ENCODE assay signal across 10 mouse cellular contexts in the genomic region with DNA sequence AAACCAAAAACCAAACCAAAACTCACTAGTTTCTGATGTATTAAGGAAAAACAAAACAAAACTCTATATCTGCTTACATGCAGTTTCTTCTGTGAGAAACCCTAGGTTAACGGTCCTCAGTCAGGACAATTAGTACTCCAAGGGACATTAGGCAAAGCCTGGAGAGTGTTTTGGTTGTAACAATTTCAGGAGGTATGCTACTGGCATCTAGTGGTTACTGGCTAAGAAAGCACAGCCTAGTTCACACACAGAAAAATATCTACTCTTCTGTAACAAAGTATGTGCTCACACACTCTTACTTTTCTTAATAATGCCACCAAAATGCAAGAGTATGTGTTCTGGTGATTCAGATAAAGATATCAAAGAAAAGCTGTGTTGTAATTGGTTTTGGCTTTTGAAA. TPM values are rescaled to one million over a fixed set of nuclear protein-coding genes. Genes with fewer than 3 reads are reported as not detected.
A peak's percentile ranks its signal among the peaks of the same experiment; 100 is the strongest.
DNase-seq lines count a peak whose midpoint lies in the region; ATAC-seq and TF ChIP-seq lines count a peak whose summit lies in the region.
"Had no signal": no experiment of that assay in that cellular context is flagged by ENCODE, and none has a peak within 500 bp of the region (broad histone marks: within the 10 kb centered on the region; RNA-seq: fewer than 3 reads in every experiment).

No protein-coding gene starts in this region.

- H3K36me3 ChIP-seq in forebrain, embryonic 13.5 days (ENCODE audit: poor library complexity, severe bottlenecking) = peaks cover 25% of the 10 kb centered on the region
- H3K36me3 ChIP-seq in heart, embryonic 11.5 days (ENCODE audit: control insufficient read depth, insufficient read depth, low read length) = no peaks in the 10 kb centered on the region

- H3K27me3 ChIP-seq in forebrain, embryonic 13.5 days = no peaks in the 10 kb centered on the region
- no peaks in the 10 kb centered on the region for H3K27me3 ChIP-seq in heart, embryonic 11.5 days (ENCODE audit: control insufficient read depth, insufficient read depth, low read length)
- H3K27me3 ChIP-seq: embryonic facial prominence, embryonic 15.5 days; limb, embryonic 15.5 days had no signal

- TF ChIP-seq CTCF in gastrocnemius, adult 2 months (IDR thresholded peaks at IDR 0.05) = peak; percentile 55

- no peaks in the 10 kb centered on the region for H3K9me3 ChIP-seq in forebrain, embryonic 13.5 days (replicated peaks)
- no peaks in the 10 kb centered on the region for H3K9me3 ChIP-seq in heart, embryonic 11.5 days (replicated peaks; ENCODE audit: control insufficient read depth, low read length)
- H3K9me3 ChIP-seq: embryonic facial prominence, embryonic 15.5 days; limb, embryonic 15.5 days had no signal

- H3K9ac ChIP-seq in forebrain, embryonic 13.5 days = no peak overlapping the region
- H3K9ac ChIP-seq in heart, embryonic 11.5 days (ENCODE audit: low read depth, low read length) = no peak overlapping the region
- H3K9ac ChIP-seq: embryonic facial prominence, embryonic 15.5 days; limb, embryonic 15.5 days had no signal

- peak overlapping the region; percentile 53 for H3K4me2 ChIP-seq in forebrain, embryonic 13.5 days
- H3K4me2 ChIP-seq in heart, embryonic 11.5 days = no peak overlapping the region

- WGBS in forebrain, embryonic 13.5 days = 11% methylated on average over 1 of the region's 1 CpGs
- WGBS in heart, embryonic 11.5 days (ENCODE audit: insufficient replicate concordance) = 24% methylated on average over 1 of the region's 1 CpGs

- no peak for ATAC-seq in forebrain, embryonic 13.5 days
- ATAC-seq in megakaryocyte-erythroid progenitor cell, adult 5-6 weeks (replicated peaks; ENCODE audit: low FRiP score, low TSS enrichment, poor library complexity, severe bottlenecking) = peak; percentile 62
- ATAC-seq in heart, embryonic 11.5 days (replicated peaks; ENCODE audit: insufficient number of reproducible peaks, low FRiP score, low TSS enrichment) = no peak

- no peak overlapping the region for H3K27ac ChIP-seq in gastrocnemius, adult 2 months
- no peak overlapping the region for H3K27ac ChIP-seq in forebrain, embryonic 13.5 days
- no peak overlapping the region for H3K27ac ChIP-seq in heart, embryonic 11.5 days (ENCODE audit: low read depth, low read length)
- H3K27ac ChIP-seq: embryonic facial prominence, embryonic 15.5 days; limb, embryonic 15.5 days had no signal

- no peak for DNase-seq in gastrocnemius, adult 2 months
- DNase-seq in gastrocnemius, postnatal 4 days (ENCODE audit: low spot score in 2 of 2) = no peak
- peak; percentile 20 for DNase-seq in CD4-positive helper T cell, adult 2 months (ENCODE audit: low read depth, low spot score)
- no peak for DNase-seq in right cerebral cortex, adult 2 months (ENCODE audit: low spot score in 2 of 2)
- no peak for DNase-seq in spleen, adult 18-20 months

- intact Hi-C loops in gastrocnemius, adult 2 months (cut with DNase I) = no loop called here

- no peak overlapping the region for H3K4me3 ChIP-seq in gastrocnemius, adult 2 months
- peak overlapping the region; percentile 68 for H3K4me3 ChIP-seq in forebrain, embryonic 13.5 days
- no peak overlapping the region for H3K4me3 ChIP-seq in heart, embryonic 11.5 days (ENCODE audit: low read depth, low read length)
- H3K4me3 ChIP-seq: embryonic facial prominence, embryonic 15.5 days had no signal

- peaks cover 15% of the 10 kb centered on the region for H3K4me1 ChIP-seq in forebrain, embryonic 13.5 days
- H3K4me1 ChIP-seq in heart, embryonic 11.5 days (ENCODE audit: control insufficient read depth, insufficient read depth, low read length) = peaks cover 3% of the 10 kb centered on the region

RNA-seq across cellular contexts. Expression of gene Zfp786, which starts 1.7 kb away (rescaled TPM):
- total RNA-seq in gastrocnemius, adult 2 months (2021) = 1 to 10 TPM in 1 of 2 experiments, under 1 TPM in 1; 0.42 to 1.2 TPM
- 1 to 10 TPM; 1.0 to 1.3 TPM for total RNA-seq in gastrocnemius, postnatal 4 days (2021)
- polyA plus RNA-seq in forebrain, embryonic 13.5 days (2015; fragmentation: Nextera tagmentation; extraction: Ambion mirVana) = 13.5 and 13.9 TPM in 2 replicates
- 0.87 and 2.4 TPM in 2 replicates for total RNA-seq in megakaryocyte-erythroid progenitor cell, adult 5-6 weeks (2014; fragmentation: Nextera tagmentation)
- 0.70 and 4.2 TPM in 2 replicates for total RNA-seq in megakaryocyte-erythroid progenitor cell, adult 5-6 weeks (2017)
- polyA plus RNA-seq in heart, embryonic 11.5 days (2014; fragmentation: Nextera tagmentation; extraction: Ambion mirVana) = 1.1 and 1.7 TPM in 2 replicates

RNA-seq across cellular contexts. Expression of gene Zfp398, which starts 6.5 kb away (rescaled TPM):
- total RNA-seq in gastrocnemius, adult 2 months (2021) = 1 to 10 TPM; 5.7 to 6.5 TPM
- 1 to 10 TPM; 7.5 to 8.8 TPM for total RNA-seq in gastrocnemius, postnatal 4 days (2021)
- polyA plus RNA-seq in forebrain, embryonic 13.5 days (2015; fragmentation: Nextera tagmentation; extraction: Ambion mirVana) = 13.1 and 14.7 TPM in 2 replicates
- total RNA-seq in megakaryocyte-erythroid progenitor cell, adult 5-6 weeks (2014; fragmentation: Nextera tagmentation) = 18.4 and 19.4 TPM in 2 replicates
- 15.7 and 20.1 TPM in 2 replicates for total RNA-seq in megakaryocyte-erythroid progenitor cell, adult 5-6 weeks (2017)
- polyA plus RNA-seq in heart, embryonic 11.5 days (2014; fragmentation: Nextera tagmentation; extraction: Ambion mirVana) = 2.8 and 4.0 TPM in 2 replicates

RNA-seq across cellular contexts. Expression of gene Pdia4, which starts 15.7 kb away (rescaled TPM):
- total RNA-seq in gastrocnemius, adult 2 months (2021) = 10 to 100 TPM; 11.2 to 18.9 TPM
- total RNA-seq in gastrocnemius, postnatal 4 days (2021) = 10 to 100 TPM; 60.3 to 64.3 TPM
- polyA plus RNA-seq in forebrain, embryonic 13.5 days (2015; fragmentation: Nextera tagmentation; extraction: Ambion mirVana) = 167 and 173 TPM in 2 replicates
- 35.8 and 38.1 TPM in 2 replicates for total RNA-seq in megakaryocyte-erythroid progenitor cell, adult 5-6 weeks (2014; fragmentation: Nextera tagmentation)
- total RNA-seq in megakaryocyte-erythroid progenitor cell, adult 5-6 weeks (2017) = 152 and 153 TPM in 2 replicates
- 218 and 257 TPM in 2 replicates for polyA plus RNA-seq in heart, embryonic 11.5 days (2014; fragmentation: Nextera tagmentation; extraction: Ambion mirVana)

RNA-seq across cellular contexts. Expression of gene Zfp282, which starts 48.1 kb away (rescaled TPM):
- 1 to 10 TPM; 6.1 to 6.6 TPM for total RNA-seq in gastrocnemius, adult 2 months (2021)
- 10 to 100 TPM; 14.2 to 15.2 TPM for total RNA-seq in gastrocnemius, postnatal 4 days (2021)
- polyA plus RNA-seq in forebrain, embryonic 13.5 days (2015; fragmentation: Nextera tagmentation; extraction: Ambion mirVana) = 18.7 and 19.1 TPM in 2 replicates
- 10.0 and 12.6 TPM in 2 replicates for total RNA-seq in megakaryocyte-erythroid progenitor cell, adult 5-6 weeks (2014; fragmentation: Nextera tagmentation)
- total RNA-seq in megakaryocyte-erythroid progenitor cell, adult 5-6 weeks (2017) = 10.7 TPM in 2 replicates
- 6.0 and 6.8 TPM in 2 replicates for polyA plus RNA-seq in heart, embryonic 11.5 days (2014; fragmentation: Nextera tagmentation; extraction: Ambion mirVana)
